Mouse (Mus musculus): Measurements from ENCODE around the gene Odf3b.

The Odf3b gene

GRCm38 (mm10) chr15:89374801-89375534 is 4.1 kb downstream of the Odf3b start:
- DNase-seq, result no peak

DNA sequence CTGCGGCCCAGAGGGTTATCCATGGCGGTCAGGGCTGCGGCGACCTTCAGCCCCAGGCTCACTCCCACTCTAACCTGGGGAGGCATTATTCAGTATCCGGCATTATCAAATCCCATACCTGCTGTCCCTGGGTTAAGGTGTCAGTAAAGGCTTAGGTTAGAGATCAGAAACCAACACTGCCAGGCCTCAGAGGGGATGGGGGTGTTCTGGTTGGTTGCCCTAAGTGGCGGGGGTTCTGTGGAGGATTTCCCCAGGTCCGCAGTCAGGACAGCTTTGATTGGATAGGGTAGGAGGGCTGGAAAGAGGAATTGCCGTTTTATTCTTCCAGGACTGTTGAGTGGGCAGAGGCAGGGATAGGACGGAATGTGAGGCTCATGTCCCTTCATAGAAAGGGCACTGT is 4.7 kb downstream of the Odf3b start:
- DNase-seq, result no peak

DNA sequence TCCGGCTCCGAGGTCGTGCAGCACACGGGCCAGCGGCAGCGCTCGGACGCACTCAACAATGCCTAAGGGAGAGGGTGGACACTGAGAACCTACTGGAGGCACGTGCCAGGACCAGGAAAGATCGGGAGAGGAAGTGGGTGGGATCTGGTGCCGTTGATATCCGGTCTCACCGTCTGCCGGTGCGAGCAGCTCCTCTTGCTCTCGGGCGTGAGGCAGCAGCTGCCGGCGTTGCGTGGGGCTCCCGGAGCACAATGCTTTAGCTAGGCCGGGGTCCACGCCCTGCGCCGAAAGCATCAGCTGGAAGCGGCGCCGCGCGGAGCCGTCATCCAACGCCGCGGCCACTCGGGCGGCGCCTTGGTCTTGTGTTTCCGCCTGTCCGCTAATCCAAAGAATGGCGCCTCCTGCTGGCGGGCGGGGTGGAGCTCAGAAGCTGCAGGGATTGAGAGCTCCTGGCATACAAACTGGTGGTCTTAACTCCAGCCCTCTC is 5.3 kb downstream of the Odf3b start, which contains the start of gene Sco2:
Sco2 (minus strand) TSS at position 85 of the 487 bp plus-strand sequence.
- DNase-seq, result peak; percentile 90

DNA sequence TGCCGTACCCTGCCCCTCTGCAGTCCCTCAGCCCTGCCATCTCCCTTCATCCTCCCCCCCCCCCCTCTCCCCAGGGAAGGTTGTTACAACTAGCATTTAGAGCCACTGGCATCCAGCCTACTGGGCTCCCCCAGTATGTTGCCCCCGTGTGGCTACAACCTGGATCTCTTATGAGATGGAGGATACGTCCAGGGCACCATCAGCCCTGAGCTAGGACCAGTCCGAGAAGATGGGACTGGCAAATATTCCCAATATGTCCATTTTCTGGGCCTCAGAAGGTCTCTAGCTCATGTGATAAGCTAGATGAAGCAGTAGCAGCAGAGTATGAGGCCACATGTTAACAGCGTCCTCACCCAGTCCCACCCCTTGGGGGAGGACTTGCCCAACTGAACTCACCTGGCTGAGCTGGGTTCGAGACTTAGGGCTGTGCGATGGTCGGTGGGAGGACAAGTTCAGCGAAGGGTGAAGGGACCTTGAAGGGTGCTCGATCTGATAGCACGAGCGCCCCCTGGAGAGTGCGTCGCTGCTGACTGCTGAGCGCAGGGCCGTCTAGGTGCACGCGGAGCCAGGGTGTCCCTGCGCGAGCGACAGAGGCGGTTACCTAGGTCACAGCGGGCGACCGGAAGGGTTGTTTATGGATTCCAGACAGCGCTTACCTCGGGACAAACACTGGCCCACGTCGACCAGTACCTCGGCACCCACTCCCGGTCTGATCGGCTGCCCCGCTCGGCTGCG is 5.9 kb downstream of the Odf3b start:
- DNase-seq, result peak; percentile 79

- no peak for DNase-seq
These were observed 6.5 kb downstream of the Odf3b start for GRCm38 (mm10) chr15:89372536-89372935.

GRCm38 (mm10) chr15:89372068-89372467 is 7.0 kb downstream of the Odf3b start:
- DNase-seq, result no peak

DNA sequence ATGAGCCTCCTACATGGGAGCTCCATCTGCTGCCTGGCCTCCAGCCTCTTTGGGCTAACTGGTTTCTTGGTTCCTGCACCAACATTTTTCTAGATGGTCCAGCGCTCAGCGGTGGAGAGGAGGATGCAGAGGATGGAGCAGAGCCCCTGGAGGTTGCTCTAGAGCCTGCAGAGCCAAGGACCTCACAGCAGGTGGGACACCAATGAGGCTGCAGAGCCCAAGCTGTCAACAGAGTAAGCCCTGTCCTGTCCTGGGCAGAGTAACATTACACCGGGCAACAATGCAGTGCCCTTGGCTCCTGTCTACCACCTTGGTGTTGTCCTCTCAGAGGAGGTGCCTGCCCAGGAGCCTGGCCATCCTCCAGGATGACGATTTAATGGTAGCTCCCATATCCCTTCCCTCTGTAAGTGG is 13.9 kb downstream of the Odf3b start:
- no peak for DNase-seq

GRCm38 (mm10) chr15:89363051-89363450 is 16.0 kb downstream of the Odf3b start:
- no peak for DNase-seq

DNA sequence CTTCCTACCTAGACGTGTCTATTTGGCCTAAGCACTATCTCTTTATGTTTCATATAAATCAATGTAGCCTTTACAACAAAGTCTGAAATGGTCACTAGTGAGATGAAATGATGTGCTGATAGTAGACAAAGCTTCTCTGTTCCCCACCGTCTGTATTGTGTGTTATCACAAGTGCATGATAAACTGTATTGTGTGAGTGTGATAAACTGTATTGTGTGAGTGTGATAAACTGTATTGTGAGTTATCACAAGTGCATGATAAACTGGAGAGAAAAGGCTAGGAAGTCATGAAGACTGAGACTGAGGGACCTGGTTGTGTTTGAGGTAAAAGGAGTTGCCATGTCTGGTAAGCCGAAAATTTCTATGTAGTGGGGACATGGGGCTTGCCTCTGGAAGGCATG is 20.3 kb downstream of the Odf3b start:
- no peak for DNase-seq

GRCm38 (mm10) chr15:89356372-89356771 is 22.7 kb downstream of the Odf3b start:
- no peak for DNase-seq

GRCm38 (mm10) chr15:89355241-89356187 is 23.6 kb downstream of the Odf3b start, which contains the start of the genes Lmf2 and Ncaph2:
Gene Lmf2 (minus strand): TSS chr15:89355659.
Gene Ncaph2 (plus strand): TSS chr15:89355719.
- peak; percentile 92 for DNase-seq

- DNase-seq, result no peak
These were observed 24.6 kb downstream of the Odf3b start for GRCm38 (mm10) chr15:89354455-89354854.

- no peak for DNase-seq
These were observed 25.2 kb downstream of the Odf3b start for GRCm38 (mm10) chr15:89353837-89354236.

GRCm38 (mm10) chr15:89352795-89353194 is 26.3 kb downstream of the Odf3b start:
- no peak for DNase-seq

- no peak for DNase-seq
These were observed 27.0 kb downstream of the Odf3b start for GRCm38 (mm10) chr15:89352054-89352453.

GRCm38 (mm10) chr15:89351302-89351701 is 27.8 kb downstream of the Odf3b start:
- DNase-seq, result no peak

GRCm38 (mm10) chr15:89350447-89350846 is 28.6 kb downstream of the Odf3b start:
- DNase-seq, result no peak

- no peak for DNase-seq
These were observed 35.8 kb downstream of the Odf3b start for GRCm38 (mm10) chr15:89343325-89343724.

DNA sequence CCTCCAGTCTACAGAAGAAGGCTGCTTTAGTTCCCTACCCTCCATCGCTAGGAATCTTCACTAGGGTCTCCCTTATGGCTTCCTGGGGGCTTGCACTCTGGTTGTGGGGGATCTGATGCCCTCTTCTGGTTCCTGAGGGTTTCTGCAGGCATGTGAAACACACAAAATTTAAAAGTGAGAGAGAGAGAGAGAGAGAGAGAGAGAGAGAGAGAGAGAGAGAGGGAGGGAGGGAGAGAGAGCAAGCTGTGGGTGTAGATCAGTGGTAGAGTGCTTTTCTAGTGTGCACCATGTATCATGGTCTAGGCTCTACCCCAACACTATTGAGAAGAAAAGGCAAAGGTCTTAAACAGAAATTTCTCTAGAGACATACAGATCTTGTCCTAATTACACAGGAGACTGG is 37.4 kb downstream of the Odf3b start:
- no peak for DNase-seq

GRCm38 (mm10) chr15:89340136-89340535 is 38.9 kb downstream of the Odf3b start:
- no peak for DNase-seq

GRCm38 (mm10) chr15:89339696-89340095 is 39.4 kb downstream of the Odf3b start:
- no peak for DNase-seq

GRCm38 (mm10) chr15:89336422-89336821 is 42.7 kb downstream of the Odf3b start:
- no peak for DNase-seq

Data from right cerebral cortex, postnatal 25 days (tissue).